7 mouse cellular contexts compared by ENCODE assay signal in genomic region chr2:120076076-120076705, GRCm38 (mm10). TPM values are rescaled to one million over a fixed set of nuclear protein-coding genes. Genes with fewer than 3 reads are reported as not detected.
DNase-seq lines count a peak whose midpoint lies in the region; ATAC-seq lines count a peak whose summit lies in the region.

No protein-coding gene starts in this region.

- ATAC-seq in liver, embryonic 11.5 days (replicated peaks; ENCODE audit: low FRiP score): no peak
- ATAC-seq in midbrain, embryonic 16.5 days: peak; percentile 87

- no peaks in the 10 kb centered on the region for H3K9me3 ChIP-seq in liver, embryonic 11.5 days (ENCODE audit: control insufficient read depth, low read length)
- no peaks in the 10 kb centered on the region for H3K9me3 ChIP-seq in midbrain, embryonic 16.5 days (replicated peaks; ENCODE audit: control insufficient read depth, low read length, poor library complexity, severe bottlenecking)

- H3K9ac ChIP-seq in liver, embryonic 11.5 days (ENCODE audit: low read depth, low read length): no peak overlapping the region
- peak overlapping the region; percentile 56; the same call in 1 of the 2 replicates for H3K9ac ChIP-seq in midbrain, embryonic 16.5 days (ENCODE audit: low read depth, low read length)

- peak overlapping the region; percentile 68 for H3K4me2 ChIP-seq in liver, embryonic 11.5 days
- H3K4me2 ChIP-seq in midbrain, embryonic 16.5 days (ENCODE audit: low read length): peak overlapping the region; percentile 77

- peaks cover 28% of the 10 kb centered on the region for H3K27me3 ChIP-seq in liver, embryonic 11.5 days (replicated peaks; ENCODE audit: control insufficient read depth, insufficient read depth, low read length)
- H3K27me3 ChIP-seq in midbrain, embryonic 16.5 days (ENCODE audit: control insufficient read depth, insufficient read depth, low read depth, low read length): peaks cover 13% of the 10 kb centered on the region

- DNase-seq in adrenal gland, postnatal 14 days: peak; percentile 77
- peak; percentile 66 to 70 for DNase-seq in cerebellum, postnatal 10 days
- DNase-seq in gastrocnemius, postnatal 10 days: peak; percentile 54
- peak; percentile 46 for DNase-seq in kidney, adult 11 months
- peak; percentile 61 for DNase-seq in liver, embryonic 11.5 days (ENCODE audit: low spot score)
- peak; percentile 59 for DNase-seq in testis, postnatal 14 days (ENCODE audit: low spot score)

- no peaks in the 10 kb centered on the region for H3K36me3 ChIP-seq in liver, embryonic 11.5 days (ENCODE audit: control insufficient read depth, insufficient read depth, low read length)
- H3K36me3 ChIP-seq in midbrain, embryonic 16.5 days (ENCODE audit: control insufficient read depth, insufficient read depth, low read length): no peaks in the 10 kb centered on the region

- H3K4me3 ChIP-seq in liver, embryonic 11.5 days (ENCODE audit: low read depth, low read length): peak overlapping the region; percentile 37
- peak overlapping the region; percentile 43 for H3K4me3 ChIP-seq in midbrain, embryonic 16.5 days (ENCODE audit: low read depth, low read length)

- H3K27ac ChIP-seq in liver, embryonic 11.5 days (ENCODE audit: low read depth, low read length): no peak overlapping the region
- no peak overlapping the region for H3K27ac ChIP-seq in midbrain, embryonic 16.5 days (ENCODE audit: low read length)

- 4% methylated on average over 36 of the region's 36 CpGs for WGBS in liver, embryonic 11.5 days
- 2% methylated on average over 36 of the region's 36 CpGs for WGBS in midbrain, embryonic 16.5 days

- peaks cover 7% of the 10 kb centered on the region; the same call in 1 of the 2 replicates for H3K4me1 ChIP-seq in liver, embryonic 11.5 days (replicated peaks; ENCODE audit: control insufficient read depth, insufficient read depth, low read length)
- H3K4me1 ChIP-seq in midbrain, embryonic 16.5 days (ENCODE audit: control insufficient read depth, insufficient read depth, low read length): peaks cover 5% of the 10 kb centered on the region

RNA-seq across cellular contexts. Expression of gene Pla2g4b, which starts 43.0 kb away (rescaled TPM):
- 2.9 and 4.8 TPM in 2 replicates for total RNA-seq in adrenal gland, postnatal 14 days (2021)
- 1 to 10 TPM in 1 of 2 experiments, under 1 TPM in 1; 0.82 to 2.2 TPM for total RNA-seq in gastrocnemius, postnatal 10 days (2021)
- polyA plus RNA-seq in liver, embryonic 11.5 days (2014; fragmentation: Nextera tagmentation; extraction: Ambion mirVana): 1.9 and 2.3 TPM in 2 replicates
- polyA plus RNA-seq in midbrain, embryonic 16.5 days (2015; fragmentation: Nextera tagmentation; extraction: Ambion mirVana): 3.9 and 5.0 TPM in 2 replicates

RNA-seq across cellular contexts. Expression of gene Gm28042, which starts 48.9 kb away (rescaled TPM):
- 0.85 and 1.2 TPM in 2 replicates for total RNA-seq in adrenal gland, postnatal 14 days (2021)
- total RNA-seq in gastrocnemius, postnatal 10 days (2021): 1 to 10 TPM; 1.1 to 1.2 TPM
- polyA plus RNA-seq in liver, embryonic 11.5 days (2014; fragmentation: Nextera tagmentation; extraction: Ambion mirVana): 1.1 and 1.9 TPM in 2 replicates
- polyA plus RNA-seq in midbrain, embryonic 16.5 days (2015; fragmentation: Nextera tagmentation; extraction: Ambion mirVana): 4.6 and 6.3 TPM in 2 replicates

RNA-seq across cellular contexts. Expression of gene Jmjd7, which starts 48.9 kb away (rescaled TPM):
- 8.3 and 12.1 TPM in 2 replicates for total RNA-seq in adrenal gland, postnatal 14 days (2021)
- total RNA-seq in gastrocnemius, postnatal 10 days (2021): 1 to 10 TPM; 4.1 to 5.3 TPM
- 13.5 and 16.3 TPM in 2 replicates for polyA plus RNA-seq in liver, embryonic 11.5 days (2014; fragmentation: Nextera tagmentation; extraction: Ambion mirVana)
- 16.7 and 19.7 TPM in 2 replicates for polyA plus RNA-seq in midbrain, embryonic 16.5 days (2015; fragmentation: Nextera tagmentation; extraction: Ambion mirVana)
